Mouse (Mus musculus) 416B (cell line): ENCODE results near the gene Ttyh3.
A peak's percentile ranks its signal among the peaks of the same experiment; 100 is the strongest.

Experiments
- DNase-seq: peaks from one replicate; pipeline ENCODE4 v3.0.0; 2011; ENCODE audit warnings: low read depth

The Ttyh3 gene

DNA sequence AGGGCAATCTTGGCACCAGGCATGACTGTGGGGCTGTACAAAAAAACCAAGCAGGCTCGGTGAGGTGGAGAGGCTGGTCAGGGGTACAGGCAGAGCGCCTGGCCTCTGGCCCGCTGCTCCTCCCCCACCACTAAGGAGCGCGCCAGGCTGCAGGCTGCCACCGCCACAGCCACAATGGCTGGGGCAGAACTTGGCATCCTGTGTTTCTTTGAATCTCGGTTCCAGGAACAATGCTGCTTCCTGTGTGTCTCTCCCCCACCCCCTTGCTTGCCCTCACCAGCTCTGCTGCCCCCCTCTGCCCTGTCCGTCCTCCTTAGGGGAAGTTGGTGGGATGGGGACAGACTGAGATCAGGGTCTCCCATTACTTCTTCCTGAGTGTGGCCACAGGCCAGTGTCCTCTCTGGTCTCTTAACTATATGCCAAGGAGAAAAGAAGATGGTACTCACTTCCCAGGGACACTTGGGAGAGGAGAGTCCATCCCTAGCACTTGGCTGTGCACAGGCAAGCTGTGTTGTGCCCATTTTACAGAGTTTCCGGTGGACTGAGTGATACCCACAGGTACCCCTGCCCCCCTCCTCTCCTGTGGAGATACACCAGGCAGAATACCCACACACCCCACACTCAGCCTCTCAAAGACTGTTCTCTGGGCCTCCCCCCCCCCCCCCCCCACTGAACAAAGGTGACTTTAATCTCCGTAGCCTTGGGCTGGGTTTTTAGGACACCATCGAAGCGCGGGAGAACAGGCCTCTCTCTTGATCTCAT, 39.1 kb downstream of the Ttyh3 start:
- peak; percentile 70 for DNase-seq

DNA sequence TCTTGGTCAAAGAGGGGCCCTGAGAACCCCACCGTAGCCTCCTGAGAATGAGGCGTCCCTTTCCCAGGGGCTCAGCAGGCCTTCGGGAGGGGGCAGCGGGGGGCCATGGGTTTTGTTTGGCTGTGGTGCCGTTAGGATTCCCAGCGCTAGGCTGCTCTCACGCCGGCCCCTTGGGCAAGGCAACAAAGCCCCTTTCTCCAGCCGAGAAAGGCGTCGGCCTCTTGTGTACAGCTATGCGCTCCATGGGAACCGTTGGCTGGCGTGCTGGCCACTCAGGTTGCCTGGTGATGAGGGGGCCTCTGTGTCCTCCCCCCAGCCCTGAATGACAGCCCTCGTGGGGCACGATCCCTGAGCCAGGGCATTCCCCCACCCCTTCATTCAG, 40.2 kb downstream of the Ttyh3 start:
- DNase-seq: no peak

DNA sequence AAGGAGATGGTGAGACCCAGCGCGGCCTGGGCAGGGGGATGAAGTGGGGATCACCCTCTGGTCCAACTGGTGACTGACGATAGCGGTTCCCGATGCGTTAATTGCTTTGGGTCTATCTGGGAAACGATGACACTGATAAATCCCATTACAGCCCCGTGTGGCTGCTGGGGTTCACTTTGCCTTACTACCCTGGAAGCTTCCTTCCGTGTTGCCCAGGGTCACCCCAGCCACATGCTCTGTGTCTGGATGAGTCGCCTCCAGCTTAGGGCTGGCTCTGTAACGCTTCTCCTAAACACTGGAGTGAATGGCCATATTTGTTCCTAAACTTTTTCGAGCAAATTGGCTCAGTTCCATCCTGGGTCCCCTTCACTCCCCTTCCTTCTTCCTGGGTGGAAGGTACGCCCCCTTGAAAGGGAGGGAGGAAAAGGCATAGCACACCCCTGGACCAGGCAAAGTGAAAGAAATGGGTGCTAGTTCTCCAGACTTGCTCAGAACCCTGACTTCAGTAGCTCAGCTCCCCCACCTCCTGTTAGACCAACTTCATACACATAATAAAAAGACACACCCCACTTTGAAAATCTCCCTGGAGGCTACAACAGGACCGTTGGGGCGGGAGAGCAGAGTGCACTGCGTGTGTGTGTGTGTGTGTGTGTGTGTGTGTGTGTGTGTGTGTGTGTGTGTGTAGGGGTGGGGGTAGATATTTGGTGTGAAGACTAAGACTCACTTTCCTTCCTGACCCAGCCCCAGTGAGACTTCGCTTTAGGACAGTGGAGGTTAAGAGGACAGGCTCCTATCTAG, 40.8 kb downstream of the Ttyh3 start:
- peak; percentile 80 for DNase-seq

DNA sequence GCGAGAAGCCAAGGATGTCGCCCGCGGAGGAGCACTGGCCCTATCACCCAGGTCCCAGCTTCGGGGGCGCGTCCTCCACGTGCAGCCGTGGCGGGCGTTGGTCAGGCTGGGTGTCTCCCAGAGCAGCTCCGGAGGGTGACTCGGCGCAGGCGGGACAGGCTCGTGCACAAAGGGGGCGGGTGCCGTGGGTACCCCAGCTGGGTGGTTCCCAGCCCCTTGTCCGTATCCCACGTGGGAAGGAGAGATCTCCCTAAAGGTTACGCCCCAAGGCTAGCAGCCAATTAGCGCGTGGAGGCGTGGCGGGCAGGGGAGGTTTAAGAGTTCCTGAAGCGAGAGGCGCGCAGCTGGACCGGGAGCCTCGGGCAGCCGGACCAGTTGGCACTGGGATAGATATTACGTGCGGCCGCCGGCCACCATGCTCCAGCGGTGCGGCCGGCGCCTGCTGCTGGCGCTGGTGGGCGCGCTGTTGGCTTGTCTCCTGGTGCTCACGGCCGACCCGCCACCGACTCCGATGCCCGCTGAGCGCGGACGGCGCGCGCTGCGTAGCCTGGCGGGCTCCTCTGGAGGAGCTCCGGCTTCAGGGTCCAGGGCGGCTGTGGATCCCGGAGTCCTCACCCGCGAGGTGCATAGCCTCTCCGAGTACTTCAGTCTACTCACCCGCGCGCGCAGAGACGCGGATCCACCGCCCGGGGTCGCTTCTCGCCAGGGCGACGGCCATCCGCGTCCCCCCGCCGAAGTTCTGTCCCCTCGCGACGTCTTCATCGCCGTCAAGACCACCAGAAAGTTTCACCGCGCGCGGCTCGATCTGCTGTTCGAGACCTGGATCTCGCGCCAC, 41.6 kb downstream of the Ttyh3 start, which contains the start of gene Lfng:
Gene Lfng (plus strand): TSS at position 320 of the 835 bp plus-strand sequence.
- peak; percentile 88 for DNase-seq

DNA sequence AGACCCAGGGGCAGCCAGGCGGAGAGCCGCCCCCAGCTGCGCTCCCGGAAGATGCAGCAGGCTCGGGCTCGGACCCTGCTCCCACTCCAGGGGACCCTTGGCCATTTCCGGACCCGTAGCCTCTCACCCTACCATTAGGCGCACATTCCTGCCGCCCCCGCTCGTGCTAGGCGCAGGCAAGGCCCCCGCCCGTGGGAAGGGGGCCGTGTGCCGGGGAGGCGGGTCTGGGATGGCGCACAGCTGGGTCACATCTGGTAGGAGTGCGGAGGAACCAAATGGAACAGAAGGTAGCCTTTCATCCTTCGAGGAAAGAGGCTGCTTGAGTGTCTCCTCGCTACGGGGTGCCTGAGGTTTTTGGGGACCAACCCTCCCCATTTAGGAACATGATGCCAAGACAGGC, 42.4 kb downstream of the Ttyh3 start:
- no peak for DNase-seq

DNA sequence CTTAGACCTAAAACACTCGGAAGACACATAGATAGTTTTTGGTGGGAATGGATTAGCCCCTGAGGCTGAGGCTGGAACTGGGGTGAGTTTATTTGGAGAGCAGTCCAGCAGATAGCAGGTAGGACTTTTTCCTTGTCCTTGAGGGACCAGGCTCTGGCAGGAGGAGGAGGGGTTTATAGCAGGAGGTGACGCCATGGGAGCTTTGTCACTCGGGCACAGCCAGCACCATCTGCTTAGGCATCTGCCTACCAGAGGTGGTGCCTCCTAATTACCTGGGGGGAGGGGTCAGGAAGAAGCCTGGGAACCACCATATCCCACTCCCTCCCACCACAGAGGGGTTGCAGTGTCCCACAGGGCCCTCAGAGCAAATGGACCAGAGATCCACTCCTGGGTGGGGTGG, 43.6 kb downstream of the Ttyh3 start:
- no peak for DNase-seq

DNA sequence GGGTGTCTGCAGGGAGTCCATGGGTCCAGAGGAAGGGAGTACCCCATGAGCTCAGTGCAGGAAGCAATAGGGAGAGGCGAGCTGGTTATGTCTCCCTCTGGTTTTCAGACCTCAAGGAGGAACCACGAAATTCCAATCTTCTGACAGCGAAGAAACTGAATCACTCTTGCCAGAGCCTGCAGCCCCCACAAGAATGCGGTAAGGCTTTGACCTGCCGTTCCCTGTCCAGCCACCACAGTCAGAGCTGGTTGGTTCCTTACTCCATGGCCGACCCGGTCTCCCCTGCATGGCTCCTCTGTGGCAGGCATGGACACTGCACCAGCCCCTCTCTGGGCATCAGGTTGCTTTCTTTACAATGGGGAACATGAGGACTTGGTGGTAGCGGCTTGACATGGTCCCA, 44.4 kb downstream of the Ttyh3 start:
- no peak for DNase-seq

DNA sequence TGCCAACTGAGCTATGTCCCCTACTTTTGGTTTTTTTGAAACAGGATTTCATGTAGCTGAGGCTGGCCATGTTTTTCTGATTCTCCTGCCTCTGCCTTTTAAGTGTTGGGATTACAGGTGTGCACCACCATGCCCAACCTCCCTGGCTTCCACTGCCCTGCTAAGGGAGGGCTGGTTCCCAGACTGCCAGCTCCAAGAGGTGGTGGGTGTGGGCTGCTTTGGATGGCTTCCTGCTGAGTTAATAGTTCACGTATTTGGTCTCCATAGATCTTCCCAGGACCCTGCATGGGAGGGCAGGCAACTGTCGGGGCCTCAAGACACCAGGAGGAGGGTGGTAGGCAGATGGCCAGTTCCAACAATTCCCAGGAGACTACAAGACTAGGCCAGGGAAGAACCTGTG, 46.3 kb downstream of the Ttyh3 start:
- no peak for DNase-seq

DNA sequence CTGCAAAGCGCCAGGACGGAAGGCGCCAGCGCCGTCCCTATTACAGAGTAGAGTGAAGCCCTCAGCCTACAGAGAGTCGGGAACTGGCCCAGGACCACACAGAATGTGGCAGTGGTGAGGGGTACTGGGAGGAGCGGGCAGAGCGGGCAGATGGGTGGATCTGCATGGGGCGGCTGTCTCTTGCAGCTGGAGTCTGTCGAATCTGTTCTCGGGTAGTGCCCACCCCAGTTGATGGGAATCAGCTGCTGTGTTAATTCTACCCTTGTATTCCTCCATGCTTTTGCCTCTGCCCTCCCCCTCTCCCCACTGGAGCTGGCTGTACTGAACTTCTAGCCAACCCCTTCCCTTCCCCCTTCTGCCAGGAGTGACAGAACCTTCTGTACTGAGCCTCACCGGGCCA, 47.1 kb downstream of the Ttyh3 start:
- DNase-seq: no peak

DNA sequence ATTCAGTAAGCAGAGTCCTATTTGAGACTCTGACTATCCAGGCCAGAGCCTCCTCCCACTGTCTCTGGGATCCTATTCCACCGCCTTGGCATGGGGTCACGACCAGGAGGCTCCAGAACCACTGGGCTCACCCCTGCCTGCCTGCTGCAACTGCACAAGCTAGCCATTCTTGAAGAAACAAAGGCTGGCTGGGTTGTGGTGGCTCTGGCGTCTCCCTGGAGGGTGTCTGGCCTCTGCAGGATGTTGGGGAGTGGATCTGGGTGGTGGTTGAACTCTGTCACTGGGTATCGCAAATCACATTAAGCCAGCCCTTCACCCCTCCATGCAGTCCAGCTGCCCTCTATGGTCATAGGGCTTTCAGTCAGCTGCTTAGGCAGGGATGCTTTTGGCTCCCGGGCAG, 48.9 kb downstream of the Ttyh3 start:
- no peak for DNase-seq

DNA sequence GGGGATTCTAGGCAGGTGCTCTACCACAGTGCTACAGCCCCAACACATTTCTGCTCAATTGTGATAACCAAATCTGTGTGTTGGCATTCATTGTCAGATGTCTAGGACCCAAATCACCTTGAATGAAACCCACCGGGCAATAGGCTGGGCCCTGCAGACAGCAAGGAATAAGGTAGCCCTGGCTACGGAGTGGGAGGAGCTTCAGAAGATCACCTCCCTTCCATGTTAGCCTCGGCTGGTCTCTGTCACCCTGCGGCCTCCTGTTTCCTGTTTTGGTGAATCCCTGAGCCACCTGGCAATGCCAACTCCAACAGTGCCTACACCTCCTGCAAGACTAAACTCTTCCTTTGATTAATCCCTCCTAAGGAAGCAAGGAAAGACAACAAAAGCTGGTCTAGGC, 51.0 kb downstream of the Ttyh3 start:
- no peak for DNase-seq

DNA sequence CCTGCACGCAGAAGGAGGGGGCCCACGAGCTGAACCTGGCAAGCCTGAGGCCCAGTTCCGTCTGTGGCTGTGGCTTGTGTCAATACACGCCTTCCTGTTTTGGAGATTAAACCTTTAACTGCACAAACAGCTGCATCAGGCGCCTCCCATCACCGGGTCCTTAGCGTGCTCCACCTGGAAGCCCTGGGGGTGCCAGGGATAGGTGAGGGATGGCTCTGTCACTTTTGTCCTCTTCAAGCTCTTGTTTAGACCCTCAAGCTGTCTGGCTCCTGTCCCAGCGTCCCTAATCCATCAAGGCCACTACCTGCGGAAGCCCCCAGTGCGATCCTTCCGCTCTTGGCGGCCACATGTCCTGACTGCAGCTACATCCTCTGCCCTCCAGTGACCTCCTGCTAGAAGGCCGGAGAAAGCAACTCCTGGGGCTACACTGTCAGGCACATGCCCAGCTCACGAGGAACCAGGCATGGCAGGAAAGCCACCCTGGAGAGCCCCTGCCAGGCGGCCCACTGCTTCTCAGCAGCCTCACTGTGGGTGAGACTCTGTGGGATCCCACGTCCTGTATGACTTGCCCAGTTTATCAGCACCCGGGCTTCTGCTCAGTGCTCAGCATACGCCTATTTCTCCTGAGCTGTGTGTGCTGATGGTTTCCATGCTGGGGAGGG, 51.8 kb downstream of the Ttyh3 start:
- DNase-seq: peak; percentile 88

DNA sequence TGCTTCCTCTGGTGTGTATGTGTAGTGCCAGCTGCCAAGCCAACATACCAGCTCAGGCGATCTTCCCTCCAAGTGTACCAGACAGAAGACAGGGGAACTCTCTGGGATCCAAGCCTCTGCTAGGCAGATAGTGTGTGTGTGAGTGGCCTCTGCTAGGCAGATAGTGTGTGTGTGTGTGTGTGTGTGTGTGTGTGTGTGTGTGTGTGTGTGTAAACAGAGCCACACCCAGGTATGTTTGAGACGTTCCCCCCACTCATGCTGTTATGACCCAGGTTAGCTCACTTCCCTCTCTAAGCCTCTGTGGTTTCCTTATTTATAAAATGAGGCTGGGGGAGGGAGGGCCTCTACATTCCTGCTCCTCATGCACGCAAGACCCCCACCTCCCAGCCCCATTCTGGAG, 52.4 kb downstream of the Ttyh3 start:
- DNase-seq: peak; percentile 77

DNA sequence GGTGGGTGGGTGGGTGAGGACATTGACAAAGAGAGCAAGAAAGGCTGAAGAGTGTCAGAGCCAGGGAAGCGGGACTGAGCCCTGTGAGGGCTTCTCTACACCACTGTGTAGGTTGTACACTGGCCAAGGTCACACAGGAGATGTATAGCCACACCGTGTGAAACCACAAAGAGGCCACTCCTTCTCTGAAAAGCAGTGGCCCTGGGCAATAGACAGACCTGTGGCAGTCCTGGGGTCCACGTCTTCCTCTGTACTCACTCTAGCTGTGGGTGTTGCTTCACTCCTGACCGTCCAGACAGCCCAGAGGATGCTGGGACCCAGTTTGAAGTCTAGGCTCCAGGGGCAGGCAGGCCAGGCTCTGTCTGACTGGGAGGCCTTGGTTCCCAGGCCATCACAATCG, 54.0 kb downstream of the Ttyh3 start:
- DNase-seq: peak; percentile 31

DNA sequence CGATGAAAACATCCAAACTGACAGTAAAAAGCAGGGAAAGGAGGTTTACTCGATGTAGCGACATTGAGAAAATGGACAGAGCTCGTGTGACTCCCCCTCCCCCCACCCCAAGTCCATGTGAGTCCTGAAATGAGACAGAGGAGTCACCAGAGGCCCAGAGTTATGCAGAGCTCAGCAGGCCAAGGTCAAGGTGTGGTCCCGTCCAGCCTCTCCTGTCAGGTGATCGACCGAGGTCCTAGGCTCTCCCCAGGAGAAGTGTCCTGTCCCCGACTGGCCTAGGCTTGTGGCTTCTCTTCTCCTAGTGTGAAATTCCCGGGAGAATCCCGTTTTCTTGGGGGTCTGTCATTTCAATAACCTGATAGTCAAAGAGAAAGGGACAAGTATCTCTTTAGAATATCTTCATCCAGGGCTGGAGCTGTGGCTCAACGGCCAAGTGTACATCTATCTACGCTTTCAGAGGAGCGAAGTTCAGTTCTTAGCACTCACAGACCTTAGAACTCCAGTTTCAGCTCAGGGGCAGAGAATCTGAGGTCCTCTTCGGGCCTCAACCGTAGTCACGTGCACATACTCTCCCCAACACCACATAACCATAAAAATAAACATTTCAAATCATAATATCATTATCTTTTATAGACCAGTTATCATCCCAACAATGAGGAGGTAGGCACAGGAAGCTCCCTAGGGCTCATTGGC, 59.6 kb downstream of the Ttyh3 start:
- no peak for DNase-seq

DNA sequence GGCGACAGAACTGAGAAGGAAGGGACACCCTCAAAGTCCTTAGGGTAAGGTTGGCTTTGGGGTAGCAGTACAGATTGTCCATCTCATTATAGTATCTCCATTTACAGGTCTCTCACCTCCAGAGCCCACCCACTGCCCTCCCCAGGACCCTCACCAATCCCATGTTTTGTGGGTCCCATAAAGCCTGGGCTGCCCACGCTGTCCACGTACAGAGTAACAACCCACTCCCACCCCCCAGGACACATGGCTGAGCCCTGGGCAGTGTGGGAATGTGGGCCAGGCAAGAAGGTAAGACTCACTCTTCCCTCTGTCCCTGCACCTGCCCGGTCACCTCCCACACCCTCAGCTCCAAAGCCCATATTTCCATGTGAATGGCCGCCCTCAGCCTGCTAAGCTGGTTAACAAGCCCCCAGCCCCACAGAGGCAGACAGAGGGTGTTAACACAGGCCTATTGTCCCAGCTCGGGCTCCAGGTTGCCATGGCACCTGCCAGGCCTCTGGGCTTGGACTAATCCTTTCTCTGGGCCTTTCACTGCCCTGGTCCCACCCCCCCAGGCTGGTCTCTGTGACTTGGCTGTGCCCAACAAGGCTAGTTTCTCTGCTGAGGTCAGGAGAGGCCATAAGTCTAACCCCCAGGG, 65.0 kb downstream of the Ttyh3 start:
- no peak for DNase-seq

DNA sequence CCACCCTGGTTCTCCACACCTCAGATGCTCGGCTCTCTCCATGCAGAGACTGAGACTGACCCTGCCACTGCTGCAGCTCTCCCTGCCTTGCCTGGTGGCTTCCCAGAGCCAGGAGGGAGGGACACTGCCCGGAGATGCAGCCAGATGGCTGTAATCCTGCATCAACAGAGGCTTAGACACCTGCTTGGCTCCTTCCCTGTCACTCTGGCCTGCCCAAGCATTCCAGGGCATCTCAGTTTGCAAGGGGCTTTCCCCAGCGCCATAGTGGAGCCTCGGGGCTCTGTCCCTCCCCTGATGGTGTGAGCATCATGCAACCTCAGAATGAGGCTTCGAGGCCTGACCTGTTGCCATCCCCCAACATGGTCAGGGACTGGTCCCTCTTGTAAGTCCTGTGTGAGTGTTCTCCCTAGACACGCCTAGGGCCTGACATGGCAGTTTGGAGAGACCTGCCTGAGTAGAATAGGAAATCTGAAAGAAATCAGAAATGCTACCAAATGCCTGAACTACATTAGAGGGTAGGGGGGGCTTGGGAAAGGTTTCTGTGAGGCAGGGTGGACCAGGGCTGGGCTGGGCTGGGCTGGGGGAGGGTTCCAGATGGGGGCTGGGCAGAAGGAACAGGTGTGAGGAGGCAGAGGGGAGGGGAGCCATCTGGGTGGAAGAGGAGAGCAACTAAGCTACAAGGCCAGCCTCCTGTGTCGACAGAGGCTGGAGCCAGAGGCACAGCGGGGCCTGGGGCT, 65.7 kb downstream of the Ttyh3 start:
- no peak for DNase-seq

DNA sequence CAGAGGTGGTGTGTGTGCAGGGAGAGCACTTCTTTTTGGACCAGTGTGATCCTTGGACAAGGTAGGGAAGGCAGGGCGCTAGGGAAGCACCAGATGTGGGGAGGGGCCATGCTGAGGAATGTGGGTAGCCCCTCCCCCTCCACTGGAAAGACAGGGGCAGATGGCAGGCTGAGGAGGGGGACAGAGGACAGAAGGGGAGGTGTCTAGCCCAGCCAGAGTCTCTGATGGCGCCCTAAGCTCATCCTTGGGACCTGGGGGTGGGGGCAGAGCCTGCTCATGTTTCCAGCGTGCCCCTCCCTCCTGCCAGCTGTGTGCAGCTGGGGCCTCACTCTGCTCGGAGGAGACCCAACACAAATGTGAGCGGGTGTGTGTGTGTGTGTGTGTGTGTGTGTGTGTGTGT, 67.3 kb downstream of the Ttyh3 start:
- DNase-seq: no peak

DNA sequence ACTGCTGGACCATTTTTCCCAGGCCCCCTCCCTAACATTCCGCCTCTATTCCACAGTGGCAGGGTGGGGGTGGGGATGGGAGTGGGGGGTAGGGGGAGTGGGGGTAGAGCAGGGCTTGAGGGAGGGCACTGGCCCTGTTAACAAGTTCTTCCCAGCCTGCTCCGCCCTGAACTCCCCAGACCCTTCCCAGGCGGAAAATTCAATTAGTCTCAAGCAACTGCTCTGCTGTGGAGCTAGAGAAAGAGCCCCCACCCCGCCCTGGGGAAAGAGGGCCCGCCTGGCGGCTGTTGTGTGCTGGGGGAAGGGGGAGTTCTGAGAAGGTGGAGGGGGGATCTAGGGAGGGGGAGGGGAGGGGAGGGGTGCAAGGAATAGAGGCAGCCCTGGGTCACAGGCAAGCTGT, 69.1 kb downstream of the Ttyh3 start:
- no peak for DNase-seq

DNA sequence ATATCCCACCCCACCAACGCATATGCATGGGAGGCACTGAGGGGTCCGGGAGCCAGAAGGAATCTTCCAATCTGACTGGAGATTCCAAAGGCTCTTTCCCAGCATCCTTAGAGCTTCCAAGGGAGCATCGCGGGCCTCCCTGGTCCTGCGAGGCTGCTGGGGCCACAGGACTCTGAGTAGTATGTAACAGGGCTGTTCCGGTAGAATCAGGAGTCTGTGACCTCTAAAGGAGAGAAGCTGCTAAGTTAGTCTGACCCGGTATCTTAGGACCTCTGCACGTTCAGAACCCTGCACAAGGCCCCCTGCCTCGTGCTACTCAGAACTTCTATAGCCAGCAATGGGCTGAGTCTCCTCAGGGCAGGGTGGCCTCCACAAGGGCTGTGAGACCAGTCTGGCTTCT, 69.6 kb downstream of the Ttyh3 start:
- DNase-seq: no peak
